In the genomic region with DNA sequence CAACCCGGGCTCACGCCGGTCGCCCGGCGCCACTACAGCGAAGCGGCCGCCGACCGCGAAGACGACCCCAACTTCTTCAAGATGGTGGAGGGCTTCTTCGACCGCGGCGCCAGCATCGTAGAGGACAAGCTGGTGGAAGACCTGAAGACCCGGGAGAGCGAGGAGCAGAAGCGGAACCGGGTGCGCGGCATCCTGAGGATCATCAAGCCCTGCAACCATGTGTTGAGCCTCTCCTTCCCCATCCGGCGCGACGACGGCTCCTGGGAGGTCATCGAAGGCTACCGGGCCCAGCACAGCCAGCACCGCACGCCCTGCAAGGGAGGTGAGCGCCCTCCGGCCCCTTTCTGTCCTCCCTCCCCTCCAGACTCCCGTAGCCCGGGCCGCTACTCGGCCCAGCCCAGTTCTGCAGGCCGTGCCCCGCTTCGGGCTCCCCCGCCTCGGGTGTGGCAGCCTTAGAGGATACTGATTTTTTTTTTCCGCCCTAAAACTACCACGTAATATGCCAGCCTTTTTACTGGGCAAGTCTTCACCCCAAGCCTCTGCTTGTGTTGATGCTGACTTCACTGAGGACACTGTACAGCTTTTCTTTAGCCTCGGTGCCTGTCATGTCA, we compare ENCODE assay signal across 8 mouse cellular contexts. TPM values are rescaled to one million over a fixed set of nuclear protein-coding genes. Genes with fewer than 3 reads are reported as not detected.
DNase-seq lines count a peak whose midpoint lies in the region; ATAC-seq and TF ChIP-seq lines count a peak whose summit lies in the region.

No protein-coding gene starts in this region.

- DNase-seq in CD8-positive naive resting alpha-beta T cell, adult 2 months (ENCODE audit: low read depth in 2 of 2, low spot score in 2 of 2): peak; percentile 38 to 43
- DNase-seq in forebrain, embryonic 10.5 days (ENCODE audit: extremely low spot score, low spot score): peak; percentile 57
- peak; percentile 70 for DNase-seq in kidney, postnatal 10 days
- peak; percentile 39 to 47 for DNase-seq in thymus, adult 18-20 months

- TF ChIP-seq CTCF in bone marrow macrophage, adult 2 months (IDR thresholded peaks at IDR 0.05; ENCODE audit: low read depth, low read length): no peak

- H3K9ac ChIP-seq in heart, embryonic 15.5 days: peak overlapping the region; percentile 95
- H3K9ac ChIP-seq in lung, embryonic 15.5 days: peak overlapping the region; percentile 89
- H3K9ac ChIP-seq in neural tube, embryonic 15.5 days (replicated peaks): peak overlapping the region; percentile 96

- H3K27me3 ChIP-seq in forebrain, embryonic 10.5 days (ENCODE audit: poor library complexity, severe bottlenecking): no peaks in the 10 kb centered on the region
- no peaks in the 10 kb centered on the region for H3K27me3 ChIP-seq in heart, embryonic 15.5 days
- H3K27me3 ChIP-seq in lung, embryonic 15.5 days: no peaks in the 10 kb centered on the region
- H3K27me3 ChIP-seq in neural tube, embryonic 15.5 days (replicated peaks): no peaks in the 10 kb centered on the region

- H3K4me3 ChIP-seq in bone marrow macrophage, adult 2 months (ENCODE audit: insufficient read depth, low read length): peak overlapping the region; percentile 88
- H3K4me3 ChIP-seq in forebrain, embryonic 10.5 days: peak overlapping the region; percentile 93
- peak overlapping the region; percentile 95 for H3K4me3 ChIP-seq in heart, embryonic 15.5 days
- peak overlapping the region; percentile 87 for H3K4me3 ChIP-seq in lung, embryonic 15.5 days
- peak overlapping the region; percentile 97 for H3K4me3 ChIP-seq in neural tube, embryonic 15.5 days (replicated peaks)

- H3K36me3 ChIP-seq in forebrain, embryonic 10.5 days (replicated peaks): peaks cover 7% of the 10 kb centered on the region
- no peaks in the 10 kb centered on the region for H3K36me3 ChIP-seq in heart, embryonic 15.5 days
- no peaks in the 10 kb centered on the region for H3K36me3 ChIP-seq in lung, embryonic 15.5 days
- H3K36me3 ChIP-seq in neural tube, embryonic 15.5 days: 0 out of 2 replicates have a peak, but pooled peaks cover 4% of the 10 kb centered on the region

- peak overlapping the region; percentile 86 for H3K4me2 ChIP-seq in heart, embryonic 15.5 days
- H3K4me2 ChIP-seq in lung, embryonic 15.5 days: peak overlapping the region; percentile 70
- peak overlapping the region; percentile 77 for H3K4me2 ChIP-seq in neural tube, embryonic 15.5 days

- ATAC-seq in heart, embryonic 15.5 days (replicated peaks; ENCODE audit: insufficient number of reproducible peaks, insufficient read depth, low FRiP score, low read depth): peak; percentile 7
- ATAC-seq in lung, embryonic 15.5 days (ENCODE audit: borderline replicate concordance, extremely low read depth, low FRiP score, low TSS enrichment): peak; percentile 13
- ATAC-seq in neural tube, embryonic 15.5 days (ENCODE audit: low FRiP score): peak; percentile 36

- TF ChIP-seq POLR2A in bone marrow macrophage, adult 2 months (IDR thresholded peaks at IDR 0.05; ENCODE audit: borderline replicate concordance, low read depth, low read length): no peak

- peak overlapping the region; percentile 84 for H3K27ac ChIP-seq in bone marrow macrophage, adult 2 months (ENCODE audit: insufficient read depth, low read depth, low read length)
- H3K27ac ChIP-seq in forebrain, embryonic 10.5 days: peak overlapping the region; percentile 97
- peak overlapping the region; percentile 96 for H3K27ac ChIP-seq in heart, embryonic 15.5 days
- peak overlapping the region; percentile 95 for H3K27ac ChIP-seq in lung, embryonic 15.5 days
- peak overlapping the region; percentile 96 for H3K27ac ChIP-seq in neural tube, embryonic 15.5 days (replicated peaks)

- H3K4me1 ChIP-seq in bone marrow macrophage, adult 2 months (ENCODE audit: control insufficient read depth, insufficient read depth, low read length): peaks cover 16% of the 10 kb centered on the region
- peaks cover 29% of the 10 kb centered on the region for H3K4me1 ChIP-seq in forebrain, embryonic 10.5 days
- peaks cover 19% of the 10 kb centered on the region for H3K4me1 ChIP-seq in heart, embryonic 15.5 days (replicated peaks)
- peaks cover 29% of the 10 kb centered on the region for H3K4me1 ChIP-seq in lung, embryonic 15.5 days
- H3K4me1 ChIP-seq in neural tube, embryonic 15.5 days: peaks cover 36% of the 10 kb centered on the region

- no peaks in the 10 kb centered on the region for H3K9me3 ChIP-seq in forebrain, embryonic 10.5 days
- no peaks in the 10 kb centered on the region for H3K9me3 ChIP-seq in heart, embryonic 15.5 days (replicated peaks)
- no peaks in the 10 kb centered on the region for H3K9me3 ChIP-seq in lung, embryonic 15.5 days
- H3K9me3 ChIP-seq in neural tube, embryonic 15.5 days (replicated peaks): no peaks in the 10 kb centered on the region

- WGBS in forebrain, embryonic 10.5 days: under 1% methylated on average over 45 of the region's 47 CpGs
- WGBS in heart, embryonic 15.5 days: under 1% methylated on average over 47 of the region's 47 CpGs
- under 1% methylated on average over 47 of the region's 47 CpGs for WGBS in lung, embryonic 15.5 days
- WGBS in neural tube, embryonic 15.5 days: under 1% methylated on average over 47 of the region's 47 CpGs

RNA-seq across cellular contexts. Expression of a gene that starts 0.6 kb away (rescaled TPM):
- polyA plus RNA-seq in bone marrow macrophage, adult 2 months (2012; ENCODE audit: insufficient read depth, insufficient read length, missing spikeins): 181 and 197 TPM in 2 replicates
- polyA plus RNA-seq in forebrain, embryonic 10.5 days (2016; fragmentation: Nextera tagmentation; extraction: Ambion mirVana): 63.9 and 65.8 TPM in 2 replicates
- polyA plus RNA-seq in heart, embryonic 15.5 days (2015; fragmentation: Nextera tagmentation; extraction: Ambion mirVana): 55.9 and 60.3 TPM in 2 replicates
- 66.4 and 68.7 TPM in 2 replicates for polyA plus RNA-seq in lung, embryonic 15.5 days (2015; fragmentation: Nextera tagmentation; extraction: Ambion mirVana)
- 129 and 134 TPM in 2 replicates for polyA plus RNA-seq in neural tube, embryonic 15.5 days (2015; fragmentation: Nextera tagmentation; extraction: Ambion mirVana)

RNA-seq across cellular contexts. Expression of a gene that starts 0.8 kb away (rescaled TPM):
- polyA plus RNA-seq in bone marrow macrophage, adult 2 months (2012; ENCODE audit: insufficient read depth, insufficient read length, missing spikeins): 5.0 and 7.1 TPM in 2 replicates
- polyA plus RNA-seq in forebrain, embryonic 10.5 days (2016; fragmentation: Nextera tagmentation; extraction: Ambion mirVana): 8.4 and 9.8 TPM in 2 replicates
- 8.0 and 8.6 TPM in 2 replicates for polyA plus RNA-seq in heart, embryonic 15.5 days (2015; fragmentation: Nextera tagmentation; extraction: Ambion mirVana)
- polyA plus RNA-seq in lung, embryonic 15.5 days (2015; fragmentation: Nextera tagmentation; extraction: Ambion mirVana): 10.1 and 12.6 TPM in 2 replicates
- 5.4 and 7.0 TPM in 2 replicates for polyA plus RNA-seq in neural tube, embryonic 15.5 days (2015; fragmentation: Nextera tagmentation; extraction: Ambion mirVana)

RNA-seq across cellular contexts. Expression of a gene that starts 44.1 kb away (rescaled TPM):
- not detected in 2 replicates for polyA plus RNA-seq in bone marrow macrophage, adult 2 months (2012; ENCODE audit: insufficient read depth, insufficient read length, missing spikeins)
- polyA plus RNA-seq in forebrain, embryonic 10.5 days (2016; fragmentation: Nextera tagmentation; extraction: Ambion mirVana): not detected in 2 replicates
- not detected in 2 replicates for polyA plus RNA-seq in heart, embryonic 15.5 days (2015; fragmentation: Nextera tagmentation; extraction: Ambion mirVana)
- polyA plus RNA-seq in lung, embryonic 15.5 days (2015; fragmentation: Nextera tagmentation; extraction: Ambion mirVana): not detected in 2 replicates
- polyA plus RNA-seq in neural tube, embryonic 15.5 days (2015; fragmentation: Nextera tagmentation; extraction: Ambion mirVana): 0.72 TPM in 1 of 2 replicates, not detected in the other

Comparison
In these comparisons a context has a peak if more than half of its experiments do, and no peak if none do; other contexts are left out.
1. Peak in every context shown above with its lines: DNase-seq, ATAC-seq, H3K4me3 ChIP-seq and H3K27ac ChIP-seq.